Mouse (Mus musculus): ENCODE data around the gene Stat3. TPM values are rescaled to one million over a fixed set of nuclear protein-coding genes. Genes with fewer than 3 reads are reported as not detected.

The Stat3 gene
- total RNA-seq, 2 experiments from 2014 or later: 111 to 115 TPM

- peak; percentile 68 for DNase-seq
Observed at GRCm38 (mm10) chr11:100963647-100964046, 24.3 kb upstream of the Stat3 start.

- DNase-seq: peak; percentile 76
Observed at GRCm38 (mm10) chr11:100962371-100962911, 23.1 kb upstream of the Stat3 start.

DNA sequence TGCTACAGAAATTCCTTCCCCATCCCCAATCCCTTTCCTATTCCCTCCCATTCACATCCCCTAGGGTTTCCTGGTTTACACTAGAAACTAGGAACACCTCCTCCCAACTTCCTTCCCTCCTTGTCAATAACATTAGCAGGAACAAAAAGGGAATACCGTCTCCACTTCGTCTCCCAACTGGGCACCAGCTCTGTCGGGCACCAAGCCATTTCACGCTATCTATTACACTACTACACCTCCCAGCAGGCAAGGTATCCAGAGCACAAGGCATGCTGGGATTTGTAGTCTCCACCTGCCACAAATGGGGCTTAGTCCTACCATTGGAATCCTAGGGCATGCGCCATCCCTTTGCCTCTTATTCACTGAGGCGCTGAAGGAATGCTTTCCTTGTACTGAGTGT, 21.2 kb upstream of the Stat3 start:
- peak; percentile 86 for DNase-seq

DNA sequence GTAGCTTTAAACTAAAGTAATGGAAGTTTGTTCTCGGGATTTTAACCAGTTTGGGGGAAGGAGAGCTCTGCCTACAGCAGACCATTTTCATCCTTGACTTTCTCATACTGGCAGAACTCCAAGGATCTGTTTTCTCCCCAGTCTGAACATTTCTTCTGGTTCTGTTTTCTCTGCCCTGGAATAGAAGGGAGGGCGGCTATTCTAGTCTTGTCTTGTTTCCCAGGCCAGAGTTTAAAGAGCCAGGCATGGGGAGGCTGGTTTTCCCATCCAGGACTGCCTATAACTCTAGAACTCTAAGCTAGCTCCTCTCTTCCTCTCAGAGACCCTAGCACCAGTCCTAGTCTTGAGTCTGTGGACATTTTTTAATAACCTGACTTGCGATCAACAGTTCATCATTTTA, 20.5 kb upstream of the Stat3 start:
- DNase-seq: no peak

DNA sequence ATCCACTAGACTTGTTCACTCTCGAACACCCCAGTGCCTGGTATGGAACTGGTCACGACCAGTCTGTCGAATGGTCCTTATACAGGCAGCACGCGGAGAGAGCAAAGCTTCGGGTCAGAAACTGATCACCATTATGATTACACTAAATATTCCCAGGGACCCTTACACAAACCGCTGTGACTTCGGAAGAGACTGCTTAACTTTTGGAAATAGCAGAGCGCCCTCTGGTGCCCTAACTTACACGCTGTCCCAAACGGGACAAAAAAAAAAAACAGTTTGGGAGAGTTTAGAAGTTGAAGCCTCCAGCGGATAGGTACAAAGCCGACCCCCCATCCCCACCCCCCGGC, 20.1 kb upstream of the Stat3 start:
- peak; percentile 79 for DNase-seq

DNA sequence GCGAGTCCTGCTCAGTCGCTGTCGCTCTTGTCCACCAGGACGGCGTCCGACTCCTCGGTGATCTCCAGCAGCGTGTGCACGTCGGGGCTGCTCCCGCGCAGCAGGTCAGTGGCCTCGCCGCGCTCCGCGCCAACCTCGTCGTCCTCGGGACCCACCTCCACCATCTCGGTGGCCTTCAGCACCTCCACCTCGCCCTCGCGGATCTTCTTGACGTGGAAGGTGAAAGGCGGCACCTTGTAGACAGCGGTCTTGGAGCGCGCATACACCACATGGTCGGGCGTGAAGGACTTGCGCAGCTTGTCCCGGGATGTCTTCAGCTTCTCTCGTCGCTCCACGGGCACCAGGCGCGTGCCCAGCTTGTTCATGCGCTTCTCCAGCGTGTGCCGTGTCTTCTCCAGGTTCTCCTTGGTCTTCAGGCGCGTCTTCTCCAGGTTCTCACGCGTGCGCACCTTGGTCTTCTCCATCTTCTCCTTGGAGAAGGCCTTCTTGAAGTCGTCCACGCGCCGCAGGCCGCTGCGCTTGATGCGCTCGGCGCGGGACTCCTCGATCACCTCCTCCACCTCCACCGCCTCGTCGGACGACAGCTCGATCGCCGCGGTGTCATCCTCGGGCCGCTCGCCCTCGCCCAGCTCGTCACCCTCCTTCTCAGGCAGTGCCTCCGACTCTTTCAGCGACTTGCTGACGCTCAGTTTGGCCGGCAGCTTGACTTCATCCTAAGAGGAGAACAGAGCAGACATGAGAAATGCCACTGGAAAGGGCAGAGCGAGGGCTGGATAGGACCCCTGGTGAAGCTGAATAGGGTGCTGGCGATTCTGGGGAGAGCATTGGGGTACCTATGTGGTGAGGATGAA, 19.5 kb upstream of the Stat3 start:
- DNase-seq: no peak

- no peak for DNase-seq
Observed at GRCm38 (mm10) chr11:100957915-100958469, 18.7 kb upstream of the Stat3 start.

GRCm38 (mm10) chr11:100957244-100957643, 17.9 kb upstream of the Stat3 start:
- peak; percentile 98 for DNase-seq

GRCm38 (mm10) chr11:100949540-100949939, 10.2 kb upstream of the Stat3 start:
- DNase-seq: no peak

DNA sequence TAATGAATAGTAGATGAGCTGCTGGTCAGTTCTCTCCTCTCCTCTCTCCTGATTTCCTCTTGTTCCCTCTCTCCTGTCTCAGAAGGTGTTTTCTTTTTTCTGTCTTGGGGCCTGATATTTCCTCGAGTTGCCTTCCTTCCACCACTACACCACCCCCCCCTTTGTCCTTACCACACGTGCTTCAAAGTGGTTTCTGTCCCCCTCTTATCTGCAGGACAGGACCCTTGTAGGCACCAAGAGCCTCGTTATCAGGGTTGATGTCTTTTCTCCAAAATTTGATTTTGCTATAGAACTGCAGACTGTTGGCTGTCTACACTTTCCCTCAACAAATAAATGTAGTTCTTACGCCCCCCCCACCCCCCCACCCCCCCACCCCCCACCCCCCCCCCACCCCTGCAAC, 9.0 kb upstream of the Stat3 start:
- no peak for DNase-seq

DNA sequence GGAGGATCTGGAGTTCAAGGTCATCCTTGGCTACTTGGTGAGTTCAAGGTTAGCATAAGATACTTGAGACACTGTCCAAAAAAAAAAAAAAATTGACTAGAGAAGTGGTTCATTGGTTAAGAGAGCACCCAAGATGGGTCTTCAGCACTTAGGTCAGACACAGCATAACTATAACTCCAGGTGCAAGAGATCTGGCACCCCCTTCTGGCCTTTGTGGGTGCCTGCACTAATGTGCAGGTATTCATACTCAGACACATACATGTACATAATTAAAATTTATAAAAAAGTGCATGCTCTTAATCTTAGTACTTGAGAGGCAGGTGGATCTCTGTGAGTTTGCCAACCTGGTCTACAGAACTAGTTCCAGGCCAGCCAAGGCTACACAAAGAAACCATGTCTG, 8.2 kb upstream of the Stat3 start:
- no peak for DNase-seq

- DNase-seq: no peak
Observed at GRCm38 (mm10) chr11:100946862-100947261, 7.5 kb upstream of the Stat3 start.

DNA sequence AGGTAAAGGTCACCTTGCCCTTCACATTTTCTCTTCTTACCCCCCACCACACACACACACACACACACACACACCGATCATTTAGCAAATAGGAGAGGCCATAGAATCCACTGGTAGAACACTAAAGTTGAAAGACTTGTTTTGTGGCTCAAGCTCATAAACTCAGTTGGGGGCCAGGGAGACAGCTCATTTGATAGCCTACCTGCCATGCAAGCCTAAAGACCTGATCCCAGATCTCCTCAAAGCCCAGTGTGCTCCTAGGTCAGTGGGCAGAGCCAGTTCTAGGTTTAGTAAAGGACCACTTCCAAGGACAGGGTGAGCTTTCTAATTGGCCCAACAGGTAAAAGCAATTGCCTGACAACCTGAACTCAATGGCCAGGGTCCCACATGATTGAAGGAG, 3.0 kb upstream of the Stat3 start:
- DNase-seq: no peak

GRCm38 (mm10) chr11:100938711-100939511, 429 bp downstream of the Stat3 start:
- DNase-seq: peak; percentile 40

GRCm38 (mm10) chr11:100938112-100938511, 1.2 kb downstream of the Stat3 start:
- peak; percentile 32 for DNase-seq

DNA sequence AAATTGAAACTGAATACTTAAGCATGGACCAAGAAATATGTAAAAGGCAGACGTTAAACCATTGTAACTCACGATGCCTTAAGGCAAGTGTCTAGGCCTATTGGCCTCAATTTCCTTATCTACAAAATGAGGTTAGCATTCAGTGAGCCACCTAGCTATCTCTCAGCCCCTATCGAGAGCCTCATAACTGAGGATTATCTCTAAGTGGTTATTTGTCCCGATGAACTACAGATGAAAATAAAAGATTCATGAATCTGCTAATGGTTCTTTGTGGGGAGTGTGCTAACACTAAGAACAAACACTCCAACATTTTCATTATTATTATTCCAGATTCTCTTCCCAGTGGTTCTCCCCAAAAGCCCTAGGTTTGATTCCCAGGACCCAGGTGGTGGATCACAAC, 2.0 kb downstream of the Stat3 start:
- DNase-seq: no peak

DNA sequence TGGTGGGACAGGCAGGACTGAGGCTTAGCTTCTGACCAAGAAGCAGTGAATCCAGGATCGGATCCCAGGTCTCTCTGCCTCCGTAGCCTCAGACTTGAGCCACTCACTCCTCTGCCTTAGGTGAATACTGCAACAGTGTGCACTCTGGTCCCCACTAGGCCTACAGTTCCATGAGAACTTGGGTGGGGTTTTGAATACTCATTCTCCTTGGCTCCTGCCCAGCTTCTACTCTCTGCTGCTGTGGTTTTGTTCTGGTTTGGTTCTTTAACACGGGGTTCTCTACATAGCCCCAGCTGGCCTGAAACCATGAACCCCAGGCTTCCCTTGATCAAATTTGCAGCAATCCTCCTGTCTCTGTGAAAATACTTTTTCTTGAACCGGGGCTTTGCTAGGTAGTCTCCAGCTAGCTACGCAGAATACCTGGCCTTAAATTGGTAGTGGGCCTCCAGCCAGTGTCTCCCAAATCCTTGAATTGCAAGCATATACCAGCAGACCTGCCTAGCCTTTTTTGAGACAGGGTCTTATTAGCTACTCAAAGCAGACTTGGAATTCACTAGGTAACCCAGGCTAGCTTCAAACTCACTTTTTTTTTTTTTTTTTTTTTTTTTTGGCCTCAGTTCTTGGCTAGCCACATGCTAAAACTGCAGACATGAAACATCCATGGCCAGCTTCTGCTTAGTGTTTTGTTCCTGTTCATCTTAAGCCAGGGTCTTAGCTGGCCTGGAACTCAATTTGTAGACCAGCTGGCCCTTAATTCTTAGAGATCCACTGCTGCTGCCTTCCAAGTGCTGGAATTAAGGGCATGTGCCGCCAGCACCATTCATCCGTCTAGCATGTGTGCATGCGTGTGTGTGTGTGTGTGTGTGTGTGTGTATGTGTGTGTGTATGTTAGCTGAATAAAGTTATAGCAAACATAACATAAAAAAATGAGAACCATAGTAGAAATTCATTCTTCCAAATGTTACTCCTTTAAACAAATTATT, 3.7 kb downstream of the Stat3 start:
- DNase-seq: peak; percentile 29

DNA sequence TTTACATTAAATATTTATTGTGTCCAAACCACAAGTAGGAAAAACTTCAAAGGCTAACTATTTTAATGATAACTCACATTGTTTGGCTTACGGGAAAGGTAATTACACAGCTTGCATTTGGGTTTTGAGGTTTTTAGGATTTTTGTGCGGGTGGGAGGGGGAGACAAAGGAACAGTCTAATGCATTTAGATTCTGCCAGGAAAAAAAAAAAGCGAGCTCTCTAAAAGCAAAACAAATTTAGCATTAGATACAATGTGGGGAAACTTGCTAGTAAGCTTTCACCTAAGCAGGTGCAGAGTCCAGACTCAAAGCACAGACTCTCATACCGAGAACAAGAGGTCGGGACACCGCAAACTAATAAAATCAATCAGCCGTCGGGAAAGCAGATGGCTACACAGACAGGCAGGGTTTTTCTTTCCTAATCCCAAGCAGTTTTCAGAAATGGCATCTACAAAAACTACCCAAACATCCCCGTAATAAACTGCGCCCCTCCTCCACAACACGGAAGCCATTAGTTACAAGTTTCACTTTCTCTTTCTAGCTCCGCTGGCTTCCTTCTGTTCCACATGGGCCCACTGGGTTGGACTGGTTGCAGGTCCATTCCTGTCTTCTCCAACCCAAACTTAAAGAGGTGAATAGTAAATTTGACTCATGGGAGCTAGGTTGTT, 8.0 kb downstream of the Stat3 start:
- no peak for DNase-seq

GRCm38 (mm10) chr11:100930611-100931010, 8.7 kb downstream of the Stat3 start:
- DNase-seq: no peak

DNA sequence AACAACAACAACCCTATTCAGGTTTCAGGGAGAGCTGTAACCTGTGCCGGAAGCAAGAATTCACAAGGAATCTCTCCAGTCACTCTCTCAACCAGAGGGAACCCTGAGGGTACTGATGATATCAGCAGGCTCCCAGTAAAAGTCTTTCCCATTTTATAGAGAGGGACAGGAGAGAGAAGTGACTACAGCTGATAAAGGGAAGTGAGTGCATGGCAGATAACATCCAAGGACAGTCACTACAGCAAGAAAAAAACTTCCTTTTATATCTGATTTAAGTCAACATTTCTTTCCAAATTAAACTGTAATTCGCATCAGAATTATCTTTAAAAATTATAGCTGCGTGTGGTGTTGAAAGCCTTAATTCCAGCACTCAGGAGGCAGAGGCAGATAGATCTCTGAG, 12.0 kb downstream of the Stat3 start:
- DNase-seq: no peak

DNA sequence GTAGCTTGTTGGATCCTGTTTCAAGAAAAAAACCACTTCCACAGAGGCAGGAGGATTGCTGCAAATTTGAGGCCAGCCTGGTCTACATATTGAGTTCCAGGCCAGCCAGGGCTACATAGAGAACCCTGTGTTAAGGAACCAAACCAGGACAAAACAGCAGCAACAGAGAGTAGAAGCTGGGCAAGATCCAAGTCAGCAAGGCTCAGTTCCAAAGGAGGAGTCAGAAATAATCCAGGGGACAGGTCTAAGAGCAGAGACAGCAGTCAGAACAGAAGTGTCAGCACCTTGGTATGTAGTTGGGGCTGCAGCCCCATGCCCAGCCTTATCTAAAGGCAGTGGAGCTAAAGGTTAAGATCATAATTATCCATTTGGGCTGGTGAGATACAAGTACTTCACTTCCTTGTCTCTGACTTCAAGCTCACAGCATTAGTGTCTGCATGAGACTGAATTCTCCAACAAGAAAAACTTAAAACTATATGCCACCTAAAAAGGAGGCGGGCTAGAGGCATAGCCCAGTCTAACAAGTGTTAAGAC, 14.9 kb downstream of the Stat3 start:
- DNase-seq: no peak

Data from heart, postnatal 4 days (tissue).